Mouse (Mus musculus): ENCODE measurements around the gene Adamts14. TPM values are rescaled to one million over a fixed set of nuclear protein-coding genes. Genes with fewer than 3 reads are reported as not detected.

Gene Adamts14
- polyA plus RNA-seq, 1 experiment from 2014 or later, result 0.33 TPM

GRCm38 (mm10) chr10:61272089-61272626 is 1.1 kb downstream of the Adamts14 start:
- 59% methylated on average over 8 of the region's 8 CpGs for WGBS
- Histone ChIP-seq H3K27me3 (ENCODE audit: low read depth, poor library complexity, severe bottlenecking) (peaks cover 52% of the 10 kb centered on the region), H3K4me1 (peaks cover 26% of the 10 kb centered on the region), H3K4me3 (no peak overlapping the region), H3K9me3 (replicated peaks) (no peaks in the 10 kb centered on the region), H3K36me3 (no peaks in the 10 kb centered on the region), H3K27ac (replicated peaks) (no peak overlapping the region)
- DNase-seq (ENCODE audit: low spot score), result no peak

- DNase-seq (ENCODE audit: low spot score), result no peak
- no peak overlapping the region for H3K4me3 ChIP-seq
- no peaks in the 10 kb centered on the region for H3K9me3 ChIP-seq (replicated peaks)
- H3K27ac ChIP-seq (replicated peaks), result no peak overlapping the region
- peaks cover 5% of the 10 kb centered on the region for H3K4me1 ChIP-seq
- 87% methylated on average over 5 of the region's 5 CpGs for WGBS
- no peaks in the 10 kb centered on the region for H3K36me3 ChIP-seq
- H3K27me3 ChIP-seq (ENCODE audit: low read depth, poor library complexity, severe bottlenecking), result peaks cover 19% of the 10 kb centered on the region
These were observed 5.9 kb downstream of the Adamts14 start for GRCm38 (mm10) chr10:61267378-61267777.

- H3K4me3 ChIP-seq, result no peak overlapping the region
- H3K27me3 ChIP-seq (ENCODE audit: low read depth, poor library complexity, severe bottlenecking), result no peaks in the 10 kb centered on the region
- H3K4me1 ChIP-seq, result no peaks in the 10 kb centered on the region
- no peaks in the 10 kb centered on the region for H3K9me3 ChIP-seq (replicated peaks)
- WGBS, result 87% methylated on average over 8 of the region's 8 CpGs
- H3K27ac ChIP-seq (replicated peaks), result no peak overlapping the region
- DNase-seq (ENCODE audit: low spot score), result no peak
- H3K36me3 ChIP-seq, result no peaks in the 10 kb centered on the region
These were observed 9.6 kb downstream of the Adamts14 start for GRCm38 (mm10) chr10:61263606-61264005.

- 80% methylated on average over 13 of the region's 13 CpGs for WGBS
- H3K4me3 ChIP-seq, result no peak overlapping the region
- no peak for DNase-seq (ENCODE audit: low spot score)
- H3K27me3 ChIP-seq (ENCODE audit: low read depth, poor library complexity, severe bottlenecking), result no peaks in the 10 kb centered on the region
- no peaks in the 10 kb centered on the region for H3K9me3 ChIP-seq (replicated peaks)
- H3K4me1 ChIP-seq, result no peaks in the 10 kb centered on the region
- no peaks in the 10 kb centered on the region for H3K36me3 ChIP-seq
- 0 out of 2 replicates have a peak overlapping the region, but pooled peaks have one; percentile 6 for H3K27ac ChIP-seq (replicated peaks)
These were observed 11.7 kb downstream of the Adamts14 start for GRCm38 (mm10) chr10:61261229-61262156.

DNA sequence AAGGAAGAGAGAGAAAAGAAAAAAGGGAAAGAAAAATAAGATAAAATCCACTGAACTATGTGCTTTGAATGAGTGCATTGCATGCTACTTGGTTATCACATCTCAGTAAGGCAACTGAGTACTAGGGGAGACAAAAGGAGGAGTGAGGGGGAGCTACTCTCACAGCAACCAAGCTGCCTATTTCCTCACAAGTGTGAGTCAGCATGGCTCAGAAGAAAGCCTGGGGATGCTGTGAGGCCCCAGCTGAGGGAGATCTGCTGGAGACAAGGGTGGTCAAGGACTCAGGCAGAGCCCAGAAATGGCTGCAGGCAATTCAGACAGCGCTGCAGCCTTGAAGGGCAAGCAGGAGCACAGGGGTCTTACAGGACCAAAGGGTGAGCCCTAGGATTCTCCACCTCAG is 15.1 kb downstream of the Adamts14 start:
- 69% methylated on average over 1 of the region's 1 CpGs for WGBS
- no peaks in the 10 kb centered on the region for H3K27me3 ChIP-seq (ENCODE audit: low read depth, poor library complexity, severe bottlenecking)
- no peaks in the 10 kb centered on the region for H3K9me3 ChIP-seq (replicated peaks)
- H3K27ac ChIP-seq (replicated peaks), result no peak overlapping the region
- no peaks in the 10 kb centered on the region for H3K4me1 ChIP-seq
- H3K36me3 ChIP-seq, result no peaks in the 10 kb centered on the region
- no peak for DNase-seq (ENCODE audit: low spot score)
- H3K4me3 ChIP-seq, result no peak overlapping the region

DNA sequence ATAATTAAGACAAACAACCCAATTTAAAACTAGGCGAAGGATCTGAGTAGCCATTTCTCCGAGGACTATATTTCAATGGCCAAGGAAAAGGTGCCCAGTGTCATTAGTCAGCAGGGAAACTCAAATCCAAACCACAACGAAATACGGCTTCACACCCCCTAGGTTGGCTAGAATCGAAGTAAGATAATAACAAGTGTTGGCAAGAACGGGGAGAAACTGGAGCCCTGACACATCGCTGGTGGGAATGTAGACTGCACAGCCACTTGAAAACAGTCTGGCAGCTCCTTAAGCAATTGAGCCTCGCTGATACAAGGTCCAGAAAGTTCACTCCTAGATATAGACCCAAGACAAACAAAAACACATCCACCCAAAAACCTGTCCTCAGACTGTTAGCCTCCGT is 16.6 kb downstream of the Adamts14 start:
- Histone ChIP-seq H3K27me3 (ENCODE audit: low read depth, poor library complexity, severe bottlenecking) (no peaks in the 10 kb centered on the region), H3K27ac (replicated peaks) (no peak overlapping the region), H3K9me3 (replicated peaks) (no peaks in the 10 kb centered on the region), H3K36me3 (no peaks in the 10 kb centered on the region), H3K4me3 (no peak overlapping the region), H3K4me1 (no peaks in the 10 kb centered on the region)
- DNase-seq (ENCODE audit: low spot score), result no peak
- 91% methylated on average over 9 of the region's 9 CpGs for WGBS

- H3K36me3 ChIP-seq, result no peaks in the 10 kb centered on the region
- 86% methylated on average over 8 of the region's 8 CpGs for WGBS
- H3K4me3 ChIP-seq, result no peak overlapping the region
- no peak for DNase-seq (ENCODE audit: low spot score)
- H3K27me3 ChIP-seq (ENCODE audit: low read depth, poor library complexity, severe bottlenecking), result no peaks in the 10 kb centered on the region
- no peaks in the 10 kb centered on the region for H3K4me1 ChIP-seq
- no peak overlapping the region for H3K27ac ChIP-seq (replicated peaks)
- H3K9me3 ChIP-seq (replicated peaks), result no peaks in the 10 kb centered on the region
These were observed 18.0 kb downstream of the Adamts14 start for GRCm38 (mm10) chr10:61255190-61255589.

GRCm38 (mm10) chr10:61254761-61255160 is 18.5 kb downstream of the Adamts14 start:
- no peak for DNase-seq (ENCODE audit: low spot score)
- no peak overlapping the region for H3K27ac ChIP-seq (replicated peaks)
- no peaks in the 10 kb centered on the region for H3K36me3 ChIP-seq
- no peaks in the 10 kb centered on the region for H3K9me3 ChIP-seq (replicated peaks)
- H3K27me3 ChIP-seq (ENCODE audit: low read depth, poor library complexity, severe bottlenecking), result no peaks in the 10 kb centered on the region
- 92% methylated on average over 6 of the region's 6 CpGs for WGBS
- H3K4me3 ChIP-seq, result no peak overlapping the region
- H3K4me1 ChIP-seq, result peaks cover 4% of the 10 kb centered on the region

DNA sequence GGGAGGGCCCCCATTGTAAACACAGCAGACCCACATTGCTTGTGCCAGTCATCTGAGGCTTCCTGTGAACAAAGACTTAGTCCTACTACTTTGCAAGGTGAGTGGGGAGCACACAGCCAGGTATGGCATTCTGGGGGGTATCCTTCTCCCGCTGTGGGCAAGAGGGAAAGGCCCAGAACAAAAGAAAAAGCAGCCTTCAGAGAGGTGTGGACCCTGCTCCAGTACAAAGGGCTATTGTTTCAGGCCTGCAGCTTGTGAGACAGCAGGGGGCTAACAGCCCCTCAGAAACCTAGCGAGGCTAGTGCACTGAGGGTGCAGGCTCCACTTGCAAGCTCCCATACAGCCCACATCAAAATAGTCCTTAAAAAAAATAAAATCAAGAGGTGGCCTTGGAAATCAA is 23.3 kb downstream of the Adamts14 start:
- DNase-seq (ENCODE audit: low spot score), result no peak
- H3K4me1 ChIP-seq, result peaks cover 7% of the 10 kb centered on the region
- no peaks in the 10 kb centered on the region for H3K36me3 ChIP-seq
- H3K27ac ChIP-seq (replicated peaks), result peak overlapping the region; percentile 49
- no peaks in the 10 kb centered on the region for H3K27me3 ChIP-seq (ENCODE audit: low read depth, poor library complexity, severe bottlenecking)
- H3K9me3 ChIP-seq (replicated peaks), result no peaks in the 10 kb centered on the region
- 20% methylated on average over 2 of the region's 2 CpGs for WGBS
- no peak overlapping the region for H3K4me3 ChIP-seq

DNA sequence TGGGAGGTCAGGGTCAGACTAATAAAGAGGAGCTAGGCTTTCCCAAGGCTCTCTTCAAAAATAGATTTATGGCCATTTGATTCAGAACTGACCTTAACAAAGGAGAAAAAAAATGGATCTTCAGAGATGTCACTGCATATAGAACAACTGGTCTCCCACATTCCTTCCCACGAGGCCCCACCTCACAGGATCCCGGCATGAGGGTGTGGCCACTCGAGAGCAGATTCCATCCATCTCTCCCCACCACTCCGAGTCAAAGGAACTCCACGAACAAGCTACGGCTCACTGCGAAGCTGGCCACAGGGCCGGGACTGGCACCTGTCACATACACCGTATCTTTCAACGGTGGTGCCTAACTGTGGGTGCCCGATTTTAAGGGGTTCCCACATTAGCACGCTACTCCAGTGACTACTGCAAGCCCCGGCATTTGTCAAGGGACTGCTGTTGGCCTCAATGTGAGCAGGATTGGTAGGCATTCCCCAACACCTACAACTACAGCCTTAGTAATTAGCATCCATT is 24.6 kb downstream of the Adamts14 start:
- no peaks in the 10 kb centered on the region for H3K36me3 ChIP-seq
- no peaks in the 10 kb centered on the region for H3K27me3 ChIP-seq (ENCODE audit: low read depth, poor library complexity, severe bottlenecking)
- no peak overlapping the region for H3K4me3 ChIP-seq
- no peak overlapping the region for H3K27ac ChIP-seq (replicated peaks)
- WGBS, result 86% methylated on average over 13 of the region's 13 CpGs
- H3K9me3 ChIP-seq (replicated peaks), result no peaks in the 10 kb centered on the region
- peaks cover 7% of the 10 kb centered on the region for H3K4me1 ChIP-seq
- no peak for DNase-seq (ENCODE audit: low spot score)

- H3K4me3 ChIP-seq, result no peak overlapping the region
- no peaks in the 10 kb centered on the region for H3K36me3 ChIP-seq
- WGBS, result 94% methylated on average over 6 of the region's 6 CpGs
- no peak for DNase-seq (ENCODE audit: low spot score)
- no peaks in the 10 kb centered on the region for H3K27me3 ChIP-seq (ENCODE audit: low read depth, poor library complexity, severe bottlenecking)
- no peaks in the 10 kb centered on the region for H3K9me3 ChIP-seq (replicated peaks)
- peaks cover 13% of the 10 kb centered on the region for H3K4me1 ChIP-seq
- no peak overlapping the region for H3K27ac ChIP-seq (replicated peaks)
These were observed 26.9 kb downstream of the Adamts14 start for GRCm38 (mm10) chr10:61246288-61246687.

- H3K27ac ChIP-seq (replicated peaks), result no peak overlapping the region
- H3K36me3 ChIP-seq, result no peaks in the 10 kb centered on the region
- H3K4me3 ChIP-seq, result no peak overlapping the region
- no peak for DNase-seq (ENCODE audit: low spot score)
- H3K9me3 ChIP-seq (replicated peaks), result no peaks in the 10 kb centered on the region
- H3K27me3 ChIP-seq (ENCODE audit: low read depth, poor library complexity, severe bottlenecking), result no peaks in the 10 kb centered on the region
- 61% methylated on average over 4 of the region's 4 CpGs for WGBS
- peaks cover 6% of the 10 kb centered on the region; the same call in 1 of the 2 replicates for H3K4me1 ChIP-seq
These were observed 31.2 kb downstream of the Adamts14 start for GRCm38 (mm10) chr10:61241961-61242421.
